Mouse (Mus musculus) left cerebral cortex, adult 11 months (tissue): ENCODE measurements at regions not wholly inside any gene's neighbourhood (a gene's known extent, or its start where the extent isn't known, plus 50 kb on each side); places are given as distances from the start of the nearest gene placed in this dataset.
"Not testable (repeated sequence)": the region's sequence is repeated elsewhere in the genome, so short reads cannot be mapped to it uniquely, and the experiment has no call there.

Experiments used
- DNase-seq: peaks from one replicate; pipeline ENCODE4 v3.0.0; 2022; ENCODE audit warnings: low spot score

DNA sequence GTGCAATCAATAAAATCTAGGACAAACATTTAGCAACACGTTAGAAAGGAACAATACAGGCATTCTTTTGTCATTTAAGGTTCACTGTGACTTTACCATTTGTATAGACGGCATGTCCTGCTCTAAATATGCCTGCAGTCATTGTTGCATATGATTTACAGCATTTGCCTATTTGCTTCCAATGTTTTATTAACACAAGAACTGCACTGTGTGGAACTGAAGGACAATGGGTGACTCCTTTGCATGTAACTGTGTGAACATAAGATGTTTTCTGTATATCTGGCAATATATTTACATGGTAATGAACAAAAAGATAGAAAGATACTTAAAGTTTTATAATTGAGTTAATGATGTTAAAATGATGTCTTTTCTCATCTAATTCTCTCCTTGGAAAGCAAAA lies 57.1 kb downstream of the Pou4f1 start:
- no peak for DNase-seq

DNA sequence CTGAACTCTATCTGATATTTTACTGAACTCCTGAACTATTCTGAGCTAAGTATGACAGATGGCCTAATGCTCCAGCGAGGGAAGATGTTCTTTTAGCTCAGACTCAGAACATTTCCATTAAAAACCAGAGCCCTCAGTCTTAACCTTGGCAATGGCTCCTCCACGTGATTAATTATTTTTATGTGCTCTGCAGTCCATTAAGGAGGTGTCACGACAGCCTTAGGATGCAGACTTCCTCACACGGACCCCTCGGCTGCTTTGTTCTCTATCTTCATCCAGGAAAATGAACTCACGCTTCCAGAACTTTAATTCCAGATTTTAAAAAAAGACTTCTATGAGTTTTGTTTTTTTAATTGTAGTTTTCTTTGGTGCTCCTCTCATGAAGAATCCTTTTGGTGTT lies 57.5 kb downstream of the Pou4f1 start:
- DNase-seq = no peak

DNA sequence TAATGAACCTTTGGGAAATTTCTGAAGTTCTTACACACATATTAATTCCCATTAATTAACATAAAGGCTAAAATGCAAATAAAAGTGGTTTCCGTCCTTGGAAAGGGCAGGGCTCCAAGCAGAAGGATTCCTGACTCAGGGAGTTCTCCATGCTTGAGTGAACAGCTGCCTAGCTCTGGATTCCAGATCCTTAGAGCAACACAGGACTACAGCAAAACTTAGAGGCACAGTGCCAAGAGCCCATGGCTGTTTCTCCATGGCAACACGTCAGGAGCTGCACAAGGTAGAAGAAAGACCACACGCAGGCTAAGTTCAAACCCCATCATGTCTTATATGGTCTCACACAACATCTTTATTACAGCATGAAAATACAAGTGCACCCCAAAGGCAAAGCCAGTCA lies 61.7 kb downstream of the Pou4f1 start:
- no peak for DNase-seq

DNA sequence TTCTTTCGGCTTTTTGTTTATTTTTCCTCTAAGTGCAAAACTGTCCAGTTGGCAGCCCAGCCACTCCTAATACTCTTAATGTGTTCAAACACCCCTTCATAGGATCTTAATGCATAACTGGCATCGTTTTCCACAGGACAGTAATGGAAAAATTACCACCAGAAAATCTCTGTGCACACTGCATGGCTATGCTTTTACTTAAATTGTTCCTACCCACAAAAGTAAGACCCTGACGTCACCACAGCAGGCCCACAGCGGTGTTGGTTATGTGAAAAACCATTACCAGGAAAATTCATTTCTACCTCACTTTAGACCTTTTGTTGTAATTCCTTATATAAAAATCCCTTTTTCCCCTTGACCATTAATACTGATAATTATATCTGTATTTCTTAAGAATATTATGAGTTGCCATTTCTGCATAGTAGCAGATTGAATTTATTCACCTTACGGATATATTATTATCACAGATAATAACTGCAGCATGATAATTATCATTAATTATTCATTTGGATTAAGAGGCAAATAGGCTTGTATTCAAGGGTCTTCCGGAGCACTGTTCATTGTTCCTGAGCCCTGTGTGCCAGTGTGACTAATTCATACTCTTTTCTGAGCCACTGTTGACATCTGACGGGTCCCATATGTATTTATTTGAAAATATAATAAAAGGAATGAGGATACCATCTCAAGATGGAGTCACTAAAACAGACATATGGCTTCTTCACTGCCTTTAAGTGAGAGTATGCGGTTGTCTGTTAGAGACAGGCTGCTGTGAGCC lies 78.3 kb downstream of the Pou4f1 start:
- DNase-seq = no peak

DNA sequence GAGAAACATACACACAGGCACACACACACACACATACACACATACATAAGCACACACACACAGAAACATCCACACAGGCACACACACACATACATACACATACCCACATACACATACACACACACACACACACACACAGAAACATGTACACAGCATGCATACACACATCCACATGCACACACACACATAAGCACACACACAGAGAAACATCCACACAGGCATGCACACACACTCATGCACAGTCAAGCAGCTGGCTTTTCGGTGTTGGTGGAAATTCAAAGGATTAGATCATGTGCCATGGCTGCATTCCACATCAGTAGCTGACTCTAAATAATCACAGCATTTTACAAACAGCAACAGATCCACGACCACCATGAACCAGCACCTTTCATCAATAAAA lies 78.9 kb downstream of the Pou4f1 start:
- DNase-seq = no peak

DNA sequence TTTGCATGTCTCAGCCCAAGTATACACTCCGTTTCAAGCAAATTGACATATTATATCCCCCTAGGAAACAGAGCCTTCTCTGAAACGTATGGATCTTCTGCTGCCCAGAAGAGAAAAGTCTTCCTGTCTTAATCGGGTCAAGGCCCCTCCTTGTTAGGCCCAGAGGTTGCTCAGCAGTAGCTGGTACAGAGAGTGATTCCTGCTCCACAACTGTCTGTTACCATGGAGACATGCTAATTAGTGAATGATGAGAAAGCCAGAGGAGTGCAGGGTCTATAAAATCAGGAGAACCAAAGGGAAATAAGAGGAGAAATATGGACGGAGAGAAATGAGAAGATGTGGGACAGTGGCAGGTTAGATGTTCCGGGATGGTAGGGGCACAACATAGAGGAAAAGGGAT lies 86.8 kb downstream of the Pou4f1 start:
- DNase-seq = no peak

DNA sequence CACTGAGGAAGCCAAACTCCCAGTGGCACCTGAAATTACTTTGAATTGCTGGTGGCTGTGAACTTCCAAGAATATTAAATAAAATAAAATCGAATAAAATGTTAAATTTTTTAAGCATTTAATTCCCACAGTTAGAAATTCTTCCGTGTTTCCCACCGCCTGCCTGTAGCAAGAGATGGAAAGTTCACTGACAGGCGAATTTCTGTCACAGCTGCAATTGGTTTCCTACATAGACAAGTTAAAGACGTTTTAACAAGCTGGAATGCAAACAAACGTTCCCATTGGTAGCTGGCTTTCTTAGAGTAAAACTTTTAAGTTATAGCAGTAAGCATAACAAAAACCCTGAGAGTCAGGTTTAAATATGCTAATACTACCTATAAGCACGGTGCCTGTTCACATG lies 95.0 kb downstream of the Pou4f1 start:
- no peak for DNase-seq

DNA sequence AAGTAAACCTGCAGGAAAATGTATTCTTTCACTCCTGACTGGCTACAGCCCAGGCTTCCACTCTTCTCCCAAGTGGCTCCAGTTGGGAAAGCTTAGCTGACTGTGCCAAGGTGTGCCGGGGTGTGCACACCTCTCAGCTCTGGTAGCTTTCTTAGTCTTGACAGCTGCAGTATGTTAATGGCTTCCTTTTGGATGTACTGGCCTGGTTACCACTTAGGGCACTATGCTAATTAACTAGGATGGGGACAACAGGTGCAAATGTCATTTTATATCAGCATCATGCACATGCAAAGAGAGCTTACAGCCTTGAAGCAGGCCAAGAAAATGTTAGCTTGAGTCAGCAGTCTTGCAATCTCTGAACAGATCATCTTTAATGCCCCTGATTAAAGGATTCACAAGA lies 111.2 kb downstream of the Pou4f1 start:
- no peak for DNase-seq

DNA sequence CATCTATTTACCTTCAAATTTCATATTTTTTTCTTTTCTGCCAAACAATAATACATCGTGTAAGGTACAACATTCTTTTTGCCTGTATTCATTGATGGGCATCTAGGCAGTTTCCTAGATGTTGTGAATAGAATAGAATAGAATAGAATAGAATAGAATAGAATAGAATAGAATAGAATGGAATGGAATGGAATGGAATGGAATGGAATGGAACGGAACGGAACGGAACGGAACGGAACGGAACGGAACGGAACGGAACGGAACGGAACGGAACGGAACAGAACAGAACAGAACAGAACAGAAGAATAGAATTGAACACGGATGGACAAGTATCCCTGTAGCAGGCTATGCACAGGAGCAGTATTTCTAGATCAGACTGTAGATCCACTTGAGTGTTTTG lies 131.0 kb downstream of the Pou4f1 start:
- DNase-seq = not testable (repeated sequence)

DNA sequence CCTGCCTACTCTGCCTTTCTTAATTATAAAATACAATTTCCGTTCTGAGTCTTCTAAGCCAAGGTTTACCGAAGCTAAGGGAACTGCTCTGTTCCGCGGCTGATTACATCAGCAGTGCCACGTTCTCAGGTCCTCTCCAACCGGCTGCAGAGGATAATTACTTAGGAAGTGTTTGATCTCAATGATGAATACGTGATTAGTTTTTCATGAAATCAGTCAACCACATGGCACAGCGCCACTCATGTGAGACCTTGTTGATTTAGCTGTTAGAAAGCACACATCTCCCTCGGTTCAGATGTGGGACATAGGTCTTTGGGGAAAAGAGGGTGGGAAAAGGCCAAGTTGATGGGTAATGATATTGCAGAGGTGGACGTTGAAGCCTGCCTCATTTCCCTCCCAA lies 141.7 kb downstream of the Pou4f1 start:
- no peak for DNase-seq

DNA sequence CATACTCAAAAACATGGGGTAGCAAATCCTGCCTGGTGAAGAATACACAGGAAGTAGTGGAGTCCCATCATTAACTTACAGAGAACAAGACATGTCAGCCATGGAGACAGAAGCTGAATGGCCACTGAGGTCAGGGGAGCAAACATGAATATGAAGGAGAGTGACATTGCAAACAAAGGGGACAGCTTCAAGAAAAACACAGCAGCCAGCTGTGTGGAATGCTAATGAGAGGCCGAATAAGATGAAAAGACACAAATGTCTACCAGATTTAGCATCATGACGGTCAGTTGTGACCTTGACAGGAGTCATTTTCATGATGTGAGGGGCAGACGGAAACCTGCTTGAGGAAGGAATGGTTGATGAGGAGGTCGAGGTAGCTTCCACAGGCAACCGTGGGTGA lies 167.7 kb downstream of the Pou4f1 start:
- no peak for DNase-seq

DNA sequence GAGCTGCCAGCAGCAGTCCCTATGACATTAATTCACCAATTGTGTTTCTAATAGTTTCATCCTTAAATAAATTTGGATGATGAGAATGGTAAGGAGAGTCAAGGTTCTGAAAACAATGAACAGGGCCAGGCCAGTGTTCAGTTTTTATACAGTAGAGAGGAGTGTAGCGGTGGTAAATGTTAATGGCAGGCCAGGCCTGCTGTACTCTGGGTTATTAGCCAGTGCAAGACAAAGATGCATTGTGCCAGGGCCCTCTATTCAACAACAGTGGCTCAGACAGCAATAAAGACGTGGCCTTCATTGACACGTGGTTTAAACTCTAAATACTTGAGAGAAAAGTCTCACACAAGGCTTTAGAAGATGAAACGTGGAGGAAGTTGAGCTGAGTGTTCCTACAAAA lies 169.5 kb downstream of the Pou4f1 start:
- DNase-seq = no peak

DNA sequence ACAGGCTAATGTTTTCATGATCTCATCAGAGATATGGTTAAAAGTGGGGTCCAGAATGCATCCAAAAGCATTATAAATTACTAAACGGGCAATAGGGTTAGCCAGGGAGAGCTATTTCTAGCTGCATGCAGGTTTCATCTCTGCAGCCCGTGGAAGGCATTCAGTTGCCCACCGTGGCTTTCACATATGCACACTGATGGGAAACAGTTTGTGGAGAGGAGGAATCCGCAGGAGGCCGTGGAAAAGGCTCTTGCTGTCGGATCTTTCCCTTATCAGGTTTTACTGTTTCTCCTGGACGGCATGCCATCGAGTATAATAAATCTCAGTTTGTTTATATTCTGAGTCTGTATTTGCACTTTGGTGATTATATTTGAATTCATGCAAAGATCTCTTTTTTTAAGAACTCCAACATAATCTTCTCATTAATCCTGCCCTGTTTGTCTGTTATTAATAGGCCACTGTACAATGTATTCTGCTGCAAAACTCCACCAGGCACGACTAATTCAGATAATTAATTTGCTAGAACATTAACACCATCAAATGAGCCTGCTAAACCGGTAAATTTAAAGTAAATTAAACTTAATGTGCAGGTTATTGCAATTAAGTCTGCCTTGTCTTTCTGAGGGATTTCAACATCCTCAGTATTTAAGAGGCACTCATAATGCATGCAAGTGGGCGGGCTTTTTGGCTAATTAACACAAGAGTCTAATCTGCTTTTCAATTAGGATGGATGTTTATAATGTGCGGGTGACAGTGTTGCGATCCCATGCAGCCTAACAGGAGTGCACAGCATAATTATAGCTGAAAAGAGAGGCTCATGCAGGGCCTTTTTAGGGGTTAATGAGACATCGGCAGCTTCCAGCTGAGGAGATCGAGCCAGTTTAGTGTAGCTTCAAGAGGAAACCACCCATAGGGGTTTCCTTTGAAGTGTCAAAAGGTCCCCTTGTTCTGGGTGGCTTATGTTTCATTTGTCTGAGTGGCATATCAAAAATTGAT lies 170.2 kb downstream of the Pou4f1 start:
- DNase-seq = no peak

DNA sequence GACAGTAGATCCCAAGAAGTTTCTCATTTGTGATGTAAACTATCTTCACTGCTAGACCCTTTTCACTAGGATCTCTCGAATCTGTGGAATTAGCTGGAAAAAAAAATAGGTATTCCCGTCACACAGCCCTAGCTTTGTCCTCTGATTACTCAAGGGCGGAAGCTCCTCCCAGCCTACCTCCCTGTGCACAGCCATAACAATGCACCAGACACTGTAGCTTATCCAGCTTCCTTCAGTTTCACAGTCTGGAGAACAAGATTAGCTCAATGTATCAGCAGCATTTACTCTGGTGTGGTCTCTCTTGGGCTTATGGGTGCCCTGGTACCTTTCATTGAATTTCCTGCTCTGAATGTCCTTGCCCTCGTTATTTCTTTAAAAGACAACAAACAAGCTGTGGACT lies 174.0 kb downstream of the Pou4f1 start:
- DNase-seq = no peak

DNA sequence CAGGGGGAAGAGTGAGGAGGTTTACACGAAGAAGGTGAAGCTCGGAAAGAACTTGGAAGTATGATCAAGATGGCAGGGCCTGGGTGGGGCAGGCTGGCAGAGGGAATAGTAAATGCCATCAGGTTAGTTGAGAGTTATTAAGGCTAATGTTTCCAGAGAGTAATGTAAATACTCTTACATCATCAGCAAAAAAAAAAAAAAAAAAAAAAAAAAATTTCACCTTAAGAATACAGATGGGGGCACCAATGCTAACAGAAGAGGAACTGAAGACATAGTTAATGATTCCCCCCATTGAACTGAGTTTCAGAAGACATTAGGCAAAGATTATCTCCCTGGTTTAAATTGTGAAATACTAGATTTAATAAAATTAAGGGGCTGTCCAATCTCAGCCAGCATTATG lies 174.7 kb downstream of the Pou4f1 start:
- DNase-seq = no peak

DNA sequence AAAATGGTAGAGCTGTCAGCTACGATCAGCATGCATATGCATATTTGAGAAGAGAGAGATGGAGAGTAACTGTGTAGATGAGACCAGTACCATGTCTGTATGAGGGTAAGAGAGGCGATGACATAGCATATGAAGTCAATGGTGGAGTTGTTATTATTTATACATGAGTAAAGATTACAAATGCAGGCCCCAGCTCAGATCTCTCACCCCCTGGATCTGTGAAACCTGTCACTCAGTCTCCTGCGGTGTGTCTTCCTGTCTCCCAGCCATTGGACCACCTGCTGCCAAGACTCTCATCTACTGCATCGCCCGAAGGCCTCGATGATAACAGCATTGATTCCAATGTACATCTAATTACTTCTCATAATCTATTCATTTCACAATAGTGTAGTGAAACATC lies 187.4 kb downstream of the Pou4f1 start:
- no peak for DNase-seq

DNA sequence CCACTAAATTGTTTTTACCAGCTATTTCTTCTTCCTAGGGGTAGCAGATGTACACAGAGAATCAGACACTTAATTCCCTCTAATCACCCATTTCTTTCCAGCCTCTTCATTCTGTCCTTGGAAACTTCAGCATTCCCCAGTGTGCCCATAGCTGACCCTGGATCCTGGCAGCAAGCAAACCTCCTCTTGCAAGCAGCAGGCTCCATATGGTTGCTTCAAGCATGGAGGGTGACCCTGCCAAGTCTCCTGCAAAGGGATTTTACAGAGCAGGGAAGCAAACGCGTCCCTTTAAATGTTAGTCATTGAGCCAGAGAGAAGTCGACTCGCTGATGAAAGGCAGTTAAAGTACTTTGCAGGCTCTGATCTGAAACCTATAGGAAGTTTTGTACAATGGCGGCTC lies 187.9 kb downstream of the Pou4f1 start:
- no peak for DNase-seq

DNA sequence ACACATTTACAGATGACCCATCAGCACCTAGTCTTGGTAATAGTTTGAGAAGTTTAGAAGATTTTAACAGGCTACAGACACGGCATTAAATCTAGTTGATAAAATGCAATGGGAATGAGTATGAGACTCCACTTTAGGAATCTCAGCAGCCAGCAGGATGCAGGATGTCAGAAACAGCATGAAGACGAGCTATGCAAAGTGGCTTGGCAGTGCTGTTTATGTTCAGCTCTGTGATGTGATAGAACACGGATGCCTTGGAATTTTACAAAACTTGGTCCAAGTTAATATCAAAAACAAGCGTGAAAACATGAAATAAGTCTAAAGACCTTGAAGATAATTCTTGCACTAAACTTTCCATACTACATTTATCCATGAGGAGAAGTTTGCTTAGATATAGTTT lies 193.0 kb downstream of the Pou4f1 start:
- no peak for DNase-seq

DNA sequence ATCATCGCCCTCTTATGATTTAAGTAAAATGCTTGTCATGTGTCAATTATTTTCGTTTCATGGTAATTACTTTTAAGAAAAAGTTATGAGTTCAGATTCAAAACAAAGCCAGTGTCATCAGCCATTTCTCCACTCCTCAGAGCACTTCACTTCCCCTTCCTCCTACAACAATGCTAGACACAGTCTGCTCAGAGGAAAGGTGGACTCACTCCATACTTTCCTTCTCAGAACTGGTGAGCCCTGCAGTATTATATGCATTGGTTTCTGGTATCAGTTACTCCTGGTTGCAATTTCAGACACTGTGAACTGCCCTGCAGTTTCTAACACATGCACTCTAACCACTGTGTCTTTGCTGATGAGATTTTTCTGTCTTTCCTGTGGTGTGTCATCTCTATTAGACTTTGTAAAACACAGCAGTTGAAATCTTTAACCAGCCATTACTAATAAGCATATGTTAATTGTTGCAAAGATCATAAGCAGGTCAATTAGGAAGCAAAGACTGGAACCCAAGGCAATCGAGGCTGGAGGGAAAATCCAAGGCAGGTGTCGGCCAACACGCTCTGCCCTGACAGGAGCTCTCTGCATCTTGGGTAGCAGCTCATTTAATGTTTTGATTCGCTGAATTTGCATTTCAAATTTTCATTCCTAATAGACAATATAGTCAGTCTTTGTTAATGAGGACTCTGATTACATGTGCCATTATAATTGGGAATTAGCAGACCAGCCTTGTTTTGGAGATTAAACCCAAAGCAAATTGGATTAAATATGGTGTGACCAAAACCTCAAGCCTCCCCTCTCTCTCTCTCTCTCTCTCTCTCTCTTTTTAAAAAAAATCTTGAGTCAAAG lies 202.7 kb downstream of the Pou4f1 start:
- DNase-seq = no peak

DNA sequence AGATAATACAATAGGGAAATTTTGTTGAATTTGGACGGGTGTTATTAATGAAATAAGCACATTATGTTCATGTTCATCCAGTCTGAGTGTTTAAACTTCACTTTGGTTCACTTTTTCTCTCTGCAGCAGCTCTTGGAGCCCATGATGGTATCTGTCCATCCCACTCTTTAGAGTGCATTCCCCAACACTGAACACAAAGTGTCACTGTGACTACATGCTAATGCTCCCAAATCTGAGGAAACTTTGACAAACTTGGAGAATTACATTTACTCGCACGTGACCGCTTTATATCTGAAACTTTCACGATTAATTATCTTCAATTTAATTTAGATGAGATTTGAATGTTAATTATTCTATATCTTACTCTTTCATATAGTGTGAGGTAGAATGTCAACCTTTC lies 250.8 kb downstream of the Pou4f1 start:
- DNase-seq = no peak

DNA sequence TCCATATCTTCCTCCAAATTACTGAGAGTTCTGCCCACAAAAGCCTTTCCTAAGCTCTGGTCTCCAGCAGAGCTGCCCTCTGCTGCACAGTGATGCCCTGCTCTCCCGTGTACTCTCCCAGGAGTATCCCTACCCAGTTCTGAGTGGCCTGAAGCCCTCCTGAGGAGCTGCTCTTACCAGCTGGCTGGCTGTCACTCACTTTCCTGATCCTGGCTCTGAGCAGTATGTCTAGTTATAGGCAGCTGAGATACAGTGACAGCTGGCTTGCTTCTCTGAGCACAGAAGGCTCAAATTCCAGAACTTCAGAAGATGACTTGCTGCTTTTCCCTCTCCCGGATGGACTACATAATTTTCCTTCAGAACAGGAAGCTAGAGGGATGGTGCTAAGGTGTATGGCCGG lies 257.1 kb downstream of the Pou4f1 start:
- DNase-seq = no peak

DNA sequence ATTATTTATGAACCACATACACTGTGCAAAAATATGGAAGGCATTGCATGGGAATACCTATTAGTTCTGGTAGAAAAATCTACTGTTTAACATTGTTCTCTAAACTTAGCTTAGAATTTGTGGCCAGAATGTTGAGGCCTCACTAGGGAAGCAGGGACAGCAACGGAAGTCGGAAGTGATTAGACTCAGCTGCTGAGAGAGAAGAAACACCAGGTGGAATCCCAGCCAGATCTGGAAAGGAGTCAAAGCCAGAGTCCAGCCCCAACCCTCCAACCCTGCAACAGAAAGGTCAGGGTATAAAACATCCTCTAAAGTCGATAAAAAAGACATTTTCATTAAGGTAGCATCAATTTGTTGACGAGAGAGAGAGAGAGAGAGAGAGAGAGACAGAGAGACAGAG lies 258.9 kb downstream of the Pou4f1 start:
- DNase-seq = no peak
